ENCODE assay signal across 11 mouse cellular contexts in the genomic region with DNA sequence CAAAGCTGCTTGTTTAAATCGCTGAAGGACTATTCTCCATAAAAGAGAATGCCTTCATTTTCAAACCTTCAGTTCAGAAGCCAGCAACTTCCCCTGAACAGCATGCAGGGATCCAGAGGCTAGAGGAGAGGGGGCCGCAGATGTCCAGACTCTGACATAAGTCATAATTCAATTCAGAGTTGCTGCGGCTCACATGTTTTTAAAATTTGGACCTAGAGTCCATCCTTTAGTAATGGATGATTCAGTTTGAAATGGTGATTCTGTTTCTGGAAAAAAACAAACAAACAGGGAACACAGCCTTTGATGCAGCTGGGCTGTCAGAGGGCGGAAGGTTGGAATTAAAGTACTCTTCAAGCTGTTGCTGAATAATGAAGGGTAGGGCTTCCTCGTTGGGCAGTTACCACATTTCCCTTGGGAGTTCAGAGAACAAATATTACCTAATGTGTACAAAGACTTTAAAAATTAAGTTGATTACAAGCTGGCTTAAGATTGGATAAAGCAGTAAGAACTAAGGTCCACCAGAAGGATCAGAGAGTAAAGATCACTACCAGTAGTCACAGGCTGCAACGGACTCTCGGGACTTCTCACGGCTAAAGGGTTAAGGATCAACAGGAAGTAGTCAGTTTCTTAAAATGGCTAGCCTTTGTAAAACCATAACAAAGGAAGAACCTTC.
DNase-seq lines count a peak whose midpoint lies in the region; ATAC-seq and TF ChIP-seq lines count a peak whose summit lies in the region.
"Had no signal": no experiment of that assay in that cellular context is flagged by ENCODE, and none has a peak within 500 bp of the region (broad histone marks: within the 10 kb centered on the region; RNA-seq: fewer than 3 reads in every experiment).

No protein-coding gene starts in this region.

- H3K9ac ChIP-seq in midbrain, embryonic 13.5 days (replicated peaks): no peak overlapping the region
- H3K9ac ChIP-seq in heart, adult 2 months (ENCODE audit: low read depth, low read length): peak overlapping the region; percentile 53; the same call in 1 of the 2 replicates
- no peak overlapping the region for H3K9ac ChIP-seq in kidney, postnatal 0 days (ENCODE audit: low read depth, low read length)
- no peak overlapping the region for H3K9ac ChIP-seq in stomach, embryonic 15.5 days

- peak; percentile 52; the same call in 1 of the 2 replicates for TF ChIP-seq POLR2A in heart, adult 2 months (IDR thresholded peaks at IDR 0.05; ENCODE audit: insufficient read depth, low read depth, low read length)

- 77% methylated on average over 8 of the region's 8 CpGs for WGBS in midbrain, embryonic 10.5 days
- 70% methylated on average over 8 of the region's 8 CpGs for WGBS in midbrain, embryonic 13.5 days
- 35% methylated on average over 8 of the region's 8 CpGs for WGBS in heart, adult 2 months
- WGBS in kidney, postnatal 0 days: 43% methylated on average over 8 of the region's 8 CpGs
- 43% methylated on average over 8 of the region's 8 CpGs for WGBS in stomach, embryonic 15.5 days

- no peaks in the 10 kb centered on the region for H3K27me3 ChIP-seq in midbrain, embryonic 10.5 days (ENCODE audit: low read depth, poor library complexity, severe bottlenecking)
- H3K27me3 ChIP-seq in midbrain, embryonic 13.5 days: no peaks in the 10 kb centered on the region
- no peaks in the 10 kb centered on the region for H3K27me3 ChIP-seq in heart, adult 2 months (ENCODE audit: control insufficient read depth, insufficient read depth, low read length)
- H3K27me3 ChIP-seq in kidney, postnatal 0 days (ENCODE audit: insufficient read depth, low read length): no peaks in the 10 kb centered on the region
- H3K27me3 ChIP-seq in stomach, embryonic 15.5 days (replicated peaks): no peaks in the 10 kb centered on the region
- H3K27me3 ChIP-seq: Patski had no signal

- TF ChIP-seq CTCF in heart, adult 2 months (IDR thresholded peaks at IDR 0.05): 0 out of 2 replicates have a peak, but pooled peaks have one; percentile 23
- no peak for TF ChIP-seq CTCF in kidney, postnatal 0 days (IDR thresholded peaks at IDR 0.05; ENCODE audit: low read depth)

- H3K4me3 ChIP-seq in midbrain, embryonic 10.5 days: no peak overlapping the region
- no peak overlapping the region for H3K4me3 ChIP-seq in midbrain, embryonic 13.5 days (replicated peaks)
- peak overlapping the region; percentile 32; the same call in 1 of the 2 replicates for H3K4me3 ChIP-seq in heart, adult 2 months
- no peak overlapping the region for H3K4me3 ChIP-seq in kidney, postnatal 0 days (replicated peaks; ENCODE audit: low read depth, low read length)
- no peak overlapping the region for H3K4me3 ChIP-seq in stomach, embryonic 15.5 days (replicated peaks)
- H3K4me3 ChIP-seq: erythroblast, embryonic 14.5 days had no signal

- DNase-seq in midbrain, embryonic 10.5 days (ENCODE audit: low spot score): no peak
- peak; percentile 40 to 63 for DNase-seq in heart, adult 2 months
- DNase-seq in kidney, postnatal 0 days (ENCODE audit: low spot score): peak; percentile 83
- DNase-seq in ovary, adult 18-20 months (ENCODE audit: low spot score): no peak
- DNase-seq in spleen, postnatal 10 days (ENCODE audit: low spot score in 2 of 2): no peak

- H3K27ac ChIP-seq in midbrain, embryonic 10.5 days (replicated peaks): 0 out of 2 replicates have a peak overlapping the region, but pooled peaks have one; percentile 49
- no peak overlapping the region for H3K27ac ChIP-seq in midbrain, embryonic 13.5 days
- H3K27ac ChIP-seq in heart, adult 2 months: peak overlapping the region; percentile 90
- peak overlapping the region; percentile 76 for H3K27ac ChIP-seq in kidney, postnatal 0 days
- H3K27ac ChIP-seq in stomach, embryonic 15.5 days: peak overlapping the region; percentile 48
- H3K27ac ChIP-seq: macrophage had no signal

- no peak overlapping the region for H3K4me2 ChIP-seq in midbrain, embryonic 13.5 days (replicated peaks)
- H3K4me2 ChIP-seq in kidney, postnatal 0 days (ENCODE audit: low read length): 0 out of 2 replicates have a peak overlapping the region, but pooled peaks have one; percentile 37
- H3K4me2 ChIP-seq in stomach, embryonic 15.5 days: no peak overlapping the region; the same call in 1 of the 2 replicates

- H3K36me3 ChIP-seq in midbrain, embryonic 10.5 days: no peaks in the 10 kb centered on the region
- H3K36me3 ChIP-seq in midbrain, embryonic 13.5 days: no peaks in the 10 kb centered on the region
- peaks cover 21% of the 10 kb centered on the region for H3K36me3 ChIP-seq in heart, adult 2 months (ENCODE audit: control insufficient read depth, insufficient read depth, low read length)
- no peaks in the 10 kb centered on the region for H3K36me3 ChIP-seq in kidney, postnatal 0 days (ENCODE audit: insufficient read depth, low read length)
- H3K36me3 ChIP-seq in stomach, embryonic 15.5 days: no peaks in the 10 kb centered on the region

- ATAC-seq in midbrain, embryonic 13.5 days: no peak
- ATAC-seq in kidney, postnatal 0 days (replicated peaks; ENCODE audit: low FRiP score, low read depth): peak; percentile 61
- ATAC-seq in stomach, embryonic 15.5 days (ENCODE audit: insufficient read depth, low FRiP score, low read depth): peak; percentile 50
- no peak for ATAC-seq in erythroid progenitor cell, adult 5-6 weeks (replicated peaks; ENCODE audit: low FRiP score, poor library complexity, severe bottlenecking)
- ATAC-seq: Patski had no signal

- intact Hi-C loops in heart, adult 2 months (cut with DNase I): loop anchor here (1.0 to 5.0 kb wide), 2 partner anchors 28 to 72 kb away; no protein-coding TSS in a partner anchor

- no peaks in the 10 kb centered on the region for H3K79me2 ChIP-seq in heart, adult 2 months (replicated peaks; ENCODE audit: control insufficient read depth, insufficient read depth, low read length)

- TF ChIP-seq EP300 in heart, adult 2 months (IDR thresholded peaks at IDR 0.05; ENCODE audit: insufficient read depth, low read depth, low read length): peak; percentile 63; the same call in 1 of the 2 replicates

- H3K9me3 ChIP-seq in midbrain, embryonic 10.5 days (replicated peaks): no peaks in the 10 kb centered on the region
- H3K9me3 ChIP-seq in midbrain, embryonic 13.5 days: no peaks in the 10 kb centered on the region
- no peaks in the 10 kb centered on the region for H3K9me3 ChIP-seq in kidney, postnatal 0 days (replicated peaks; ENCODE audit: low read length)
- H3K9me3 ChIP-seq in stomach, embryonic 15.5 days: no peaks in the 10 kb centered on the region

- peaks cover 18% of the 10 kb centered on the region for H3K4me1 ChIP-seq in midbrain, embryonic 10.5 days
- H3K4me1 ChIP-seq in midbrain, embryonic 13.5 days (replicated peaks): peaks cover 14% of the 10 kb centered on the region; the same call in 1 of the 2 replicates
- H3K4me1 ChIP-seq in heart, adult 2 months (ENCODE audit: control insufficient read depth, insufficient read depth, low read length): peaks cover 10% of the 10 kb centered on the region
- no peaks in the 10 kb centered on the region for H3K4me1 ChIP-seq in kidney, postnatal 0 days (replicated peaks; ENCODE audit: insufficient read depth, low read length)
- no peaks in the 10 kb centered on the region for H3K4me1 ChIP-seq in stomach, embryonic 15.5 days

Comparison
In these comparisons a context has a peak if more than half of its experiments do, and no peak if none do; other contexts are left out.
1. DNase-seq: peak in heart, adult 2 months (2 of 2) and kidney, postnatal 0 days (single experiment); none in midbrain, embryonic 10.5 days (single experiment), ovary, adult 18-20 months (single experiment) and spleen, postnatal 10 days (0 of 2).
2. ATAC-seq: peak in kidney, postnatal 0 days (single experiment) and stomach, embryonic 15.5 days (single experiment); none in midbrain, embryonic 13.5 days (single experiment) and erythroid progenitor cell, adult 5-6 weeks (single experiment).